Comparison of ENCODE assay signal across 15 mouse cellular contexts in genomic region chr2:93522005-93522404, GRCm38 (mm10). TPM values are rescaled to one million over a fixed set of nuclear protein-coding genes. Genes with fewer than 3 reads are reported as not detected.
DNase-seq lines count a peak whose midpoint lies in the region; ATAC-seq and TF ChIP-seq lines count a peak whose summit lies in the region.
"Had no signal": no experiment of that assay in that cellular context is flagged by ENCODE, and none has a peak within 500 bp of the region (broad histone marks: within the 10 kb centered on the region; RNA-seq: fewer than 3 reads in every experiment).

No protein-coding gene starts in this region.

- no peak overlapping the region for H3K4me3 ChIP-seq in forebrain, embryonic 14.5 days (ENCODE audit: low read depth, low read length)
- H3K4me3 ChIP-seq in forebrain, embryonic 12.5 days (replicated peaks), result no peak overlapping the region
- H3K4me3 ChIP-seq in forebrain, postnatal 0 days (ENCODE audit: low read depth, low read length), result no peak overlapping the region
- no peak overlapping the region for H3K4me3 ChIP-seq in midbrain, embryonic 12.5 days
- H3K4me3 ChIP-seq: liver, embryonic 12.5 days had no signal

- H3K9ac ChIP-seq in forebrain, embryonic 14.5 days (ENCODE audit: low read length), result no peak overlapping the region
- H3K9ac ChIP-seq in forebrain, embryonic 12.5 days, result no peak overlapping the region
- peak overlapping the region; percentile 14; the same call in 1 of the 2 replicates for H3K9ac ChIP-seq in forebrain, postnatal 0 days
- H3K9ac ChIP-seq in midbrain, embryonic 12.5 days (replicated peaks), result no peak overlapping the region
- H3K9ac ChIP-seq: liver, embryonic 12.5 days had no signal

- TF ChIP-seq CTCF in forebrain, postnatal 0 days (IDR thresholded peaks at IDR 0.05; ENCODE audit: low read depth), result no peak

- H3K27ac ChIP-seq in forebrain, embryonic 14.5 days (ENCODE audit: low read depth, low read length), result no peak overlapping the region
- H3K27ac ChIP-seq in forebrain, embryonic 12.5 days, result no peak overlapping the region
- no peak overlapping the region for H3K27ac ChIP-seq in forebrain, postnatal 0 days (ENCODE audit: low read depth, low read length)
- no peak overlapping the region for H3K27ac ChIP-seq in midbrain, embryonic 12.5 days (replicated peaks)
- H3K27ac ChIP-seq: kidney, postnatal 0 days; liver, embryonic 12.5 days had no signal

- WGBS in forebrain, embryonic 14.5 days, result 64% methylated on average over 16 of the region's 16 CpGs
- WGBS in forebrain, embryonic 12.5 days, result 71% methylated on average over 16 of the region's 16 CpGs
- 28% methylated on average over 16 of the region's 16 CpGs for WGBS in forebrain, postnatal 0 days
- WGBS in midbrain, embryonic 12.5 days, result 53% methylated on average over 16 of the region's 16 CpGs

- no peak overlapping the region for H3K4me2 ChIP-seq in forebrain, embryonic 14.5 days (ENCODE audit: low read length)
- no peak overlapping the region for H3K4me2 ChIP-seq in forebrain, embryonic 12.5 days
- peak overlapping the region; percentile 10; the same call in 1 of the 2 replicates for H3K4me2 ChIP-seq in forebrain, postnatal 0 days (ENCODE audit: low read depth)
- H3K4me2 ChIP-seq in midbrain, embryonic 12.5 days (replicated peaks), result peak overlapping the region; percentile 25
- H3K4me2 ChIP-seq: liver, embryonic 12.5 days had no signal

- DNase-seq in forebrain, embryonic 14.5 days (ENCODE audit: low spot score), result peak; percentile 52
- peak; percentile 77 for DNase-seq in Muller cell, postnatal 12 days (ENCODE audit: inconsistent ontology term)
- DNase-seq in forebrain, postnatal 0 days, result peak; percentile 36
- no peak for DNase-seq in lung, postnatal 25 days (ENCODE audit: low spot score)
- no peak for DNase-seq in spleen, postnatal 14 days (ENCODE audit: low spot score in 2 of 2)
- no peak for DNase-seq in MN1 (ENCODE audit: low spot score)
- DNase-seq: lung, postnatal 4 days had no signal

- peak; percentile 29; the same call in 1 of the 2 replicates for ATAC-seq in forebrain, embryonic 14.5 days
- ATAC-seq in forebrain, embryonic 12.5 days (ENCODE audit: low FRiP score), result no peak
- peak; percentile 68 for ATAC-seq in forebrain, postnatal 0 days
- ATAC-seq in midbrain, embryonic 12.5 days (ENCODE audit: low FRiP score, low read depth), result peak; percentile 73
- ATAC-seq: liver, embryonic 12.5 days had no signal

- H3K36me3 ChIP-seq in forebrain, embryonic 14.5 days (ENCODE audit: control insufficient read depth, insufficient read depth, low read length), result no peaks in the 10 kb centered on the region
- no peaks in the 10 kb centered on the region for H3K36me3 ChIP-seq in forebrain, embryonic 12.5 days (replicated peaks)
- no peaks in the 10 kb centered on the region for H3K36me3 ChIP-seq in forebrain, postnatal 0 days (ENCODE audit: insufficient read depth)
- no peaks in the 10 kb centered on the region for H3K36me3 ChIP-seq in midbrain, embryonic 12.5 days
- H3K36me3 ChIP-seq: liver, embryonic 12.5 days had no signal

- no peaks in the 10 kb centered on the region for H3K27me3 ChIP-seq in forebrain, embryonic 14.5 days (replicated peaks; ENCODE audit: control insufficient read depth, insufficient read depth, low read length)
- H3K27me3 ChIP-seq in forebrain, embryonic 12.5 days, result no peaks in the 10 kb centered on the region
- H3K27me3 ChIP-seq in forebrain, postnatal 0 days (ENCODE audit: insufficient read depth, low read length), result no peaks in the 10 kb centered on the region
- H3K27me3 ChIP-seq in midbrain, embryonic 12.5 days, result no peaks in the 10 kb centered on the region

- H3K9me3 ChIP-seq in forebrain, embryonic 14.5 days (replicated peaks; ENCODE audit: control insufficient read depth, low read length), result no peaks in the 10 kb centered on the region
- no peaks in the 10 kb centered on the region for H3K9me3 ChIP-seq in forebrain, embryonic 12.5 days
- H3K9me3 ChIP-seq in forebrain, postnatal 0 days (ENCODE audit: low read length), result no peaks in the 10 kb centered on the region
- H3K9me3 ChIP-seq in midbrain, embryonic 12.5 days, result no peaks in the 10 kb centered on the region
- H3K9me3 ChIP-seq: liver, embryonic 12.5 days had no signal

- H3K4me1 ChIP-seq in forebrain, embryonic 14.5 days (ENCODE audit: control insufficient read depth, insufficient read depth, low read length), result no peaks in the 10 kb centered on the region
- peaks cover 9% of the 10 kb centered on the region; the same call in 1 of the 2 replicates for H3K4me1 ChIP-seq in forebrain, embryonic 12.5 days
- H3K4me1 ChIP-seq in forebrain, postnatal 0 days (ENCODE audit: insufficient read depth), result peaks cover 6% of the 10 kb centered on the region; the same call in 1 of the 2 replicates
- peaks cover 10% of the 10 kb centered on the region; the same call in 1 of the 2 replicates for H3K4me1 ChIP-seq in midbrain, embryonic 12.5 days
- H3K4me1 ChIP-seq: liver, embryonic 12.5 days had no signal

RNA-seq across cellular contexts. Expression of gene Gm10803, which starts 38.4 kb away (rescaled TPM):
- polyA plus RNA-seq in forebrain, embryonic 14.5 days (2014; fragmentation: Nextera tagmentation; extraction: Ambion mirVana), result not detected in 2 replicates
- polyA plus RNA-seq in forebrain, embryonic 12.5 days (2016; fragmentation: Nextera tagmentation; extraction: Ambion mirVana), result not detected in 2 replicates
- not detected in 2 replicates for total RNA-seq in forebrain, postnatal 0 days (2014; rRNA removed)
- polyA plus RNA-seq in forebrain, postnatal 0 days (2015; fragmentation: Nextera tagmentation; extraction: Ambion mirVana), result not detected in 2 replicates
- polyA plus RNA-seq in midbrain, embryonic 12.5 days (2016; fragmentation: Nextera tagmentation; extraction: Ambion mirVana), result not detected in 2 replicates
- total RNA-seq: common myeloid progenitor, adult 5-6 weeks; layer of hippocampus, postnatal 25 days; MEL had no signal
- polyA plus RNA-seq: heart, postnatal 0 days; kidney, postnatal 0 days; liver, embryonic 12.5 days had no signal

RNA-seq across cellular contexts. Expression of gene Cd82, which starts 59.1 kb away (rescaled TPM):
- 16.8 and 18.6 TPM in 2 replicates for polyA plus RNA-seq in forebrain, embryonic 14.5 days (2014; fragmentation: Nextera tagmentation; extraction: Ambion mirVana)
- polyA plus RNA-seq in forebrain, embryonic 12.5 days (2016; fragmentation: Nextera tagmentation; extraction: Ambion mirVana), result 9.1 and 10.6 TPM in 2 replicates
- total RNA-seq in forebrain, postnatal 0 days (2014; rRNA removed), result 9.7 and 12.7 TPM in 2 replicates
- 19.3 and 20.7 TPM in 2 replicates for polyA plus RNA-seq in forebrain, postnatal 0 days (2015; fragmentation: Nextera tagmentation; extraction: Ambion mirVana)
- polyA plus RNA-seq in midbrain, embryonic 12.5 days (2016; fragmentation: Nextera tagmentation; extraction: Ambion mirVana), result 8.5 and 8.8 TPM in 2 replicates

Comparison
In these comparisons a context has a peak if more than half of its experiments do, and no peak if none do; other contexts are left out.
1. H3K4me2 ChIP-seq: peak in forebrain, postnatal 0 days (single experiment) and midbrain, embryonic 12.5 days (single experiment); none in forebrain, embryonic 14.5 days (single experiment) and forebrain, embryonic 12.5 days (single experiment).
2. DNase-seq: peak in forebrain, embryonic 14.5 days (single experiment), Muller cell, postnatal 12 days (single experiment) and forebrain, postnatal 0 days (single experiment); none in lung, postnatal 25 days (single experiment), spleen, postnatal 14 days (0 of 2) and MN1 (single experiment).